Mouse (Mus musculus) left cerebral cortex, postnatal 25 days (tissue): ENCODE data around the gene Msi1. TPM values are rescaled to one million over a fixed set of nuclear protein-coding genes. Genes with fewer than 3 reads are reported as not detected.
A peak's percentile ranks its signal among the peaks of the same experiment; 100 is the strongest.
"Not testable (repeated sequence)": the region's sequence is repeated elsewhere in the genome, so short reads cannot be mapped to it uniquely, and the experiment has no call there.

Experiments
- DNase-seq, 2 experiments: peaks; one replicate each; pipeline ENCODE4 v3.0.0; 2022; ENCODE audit warnings: low spot score in 2 of 2, mixed read lengths in 1 of 2
- intact Hi-C: fragments of 180-260 bp; cut with DNase I; formaldehyde crosslinking; loops from one replicate; pipeline ENCODE4 v1.15.1; 2025
- total RNA-seq, 2 experiments: library from RNA; stranded (reverse); gene quantifications; 2 replicates each; pipeline ENCODE4 v1.2.3; 2021

Gene Msi1
- total RNA-seq, 2 experiments from 2014 or later = 45.2 to 49.2 TPM

GRCm38 (mm10) chr5:115431898-115432259 lies 2.5 kb downstream of the Msi1 start:
- no peak for DNase-seq
- intact Hi-C loops = no loop called here

- no peak for DNase-seq
- intact Hi-C loops = no loop called here
These were observed 3.0 kb downstream of the Msi1 start for GRCm38 (mm10) chr5:115432395-115432794.

GRCm38 (mm10) chr5:115433191-115433590 lies 3.8 kb downstream of the Msi1 start:
- DNase-seq = no peak
- intact Hi-C loops = no loop called here

GRCm38 (mm10) chr5:115434280-115434852 lies 5.0 kb downstream of the Msi1 start:
- intact Hi-C loops = no loop called here
- DNase-seq = no peak

DNA sequence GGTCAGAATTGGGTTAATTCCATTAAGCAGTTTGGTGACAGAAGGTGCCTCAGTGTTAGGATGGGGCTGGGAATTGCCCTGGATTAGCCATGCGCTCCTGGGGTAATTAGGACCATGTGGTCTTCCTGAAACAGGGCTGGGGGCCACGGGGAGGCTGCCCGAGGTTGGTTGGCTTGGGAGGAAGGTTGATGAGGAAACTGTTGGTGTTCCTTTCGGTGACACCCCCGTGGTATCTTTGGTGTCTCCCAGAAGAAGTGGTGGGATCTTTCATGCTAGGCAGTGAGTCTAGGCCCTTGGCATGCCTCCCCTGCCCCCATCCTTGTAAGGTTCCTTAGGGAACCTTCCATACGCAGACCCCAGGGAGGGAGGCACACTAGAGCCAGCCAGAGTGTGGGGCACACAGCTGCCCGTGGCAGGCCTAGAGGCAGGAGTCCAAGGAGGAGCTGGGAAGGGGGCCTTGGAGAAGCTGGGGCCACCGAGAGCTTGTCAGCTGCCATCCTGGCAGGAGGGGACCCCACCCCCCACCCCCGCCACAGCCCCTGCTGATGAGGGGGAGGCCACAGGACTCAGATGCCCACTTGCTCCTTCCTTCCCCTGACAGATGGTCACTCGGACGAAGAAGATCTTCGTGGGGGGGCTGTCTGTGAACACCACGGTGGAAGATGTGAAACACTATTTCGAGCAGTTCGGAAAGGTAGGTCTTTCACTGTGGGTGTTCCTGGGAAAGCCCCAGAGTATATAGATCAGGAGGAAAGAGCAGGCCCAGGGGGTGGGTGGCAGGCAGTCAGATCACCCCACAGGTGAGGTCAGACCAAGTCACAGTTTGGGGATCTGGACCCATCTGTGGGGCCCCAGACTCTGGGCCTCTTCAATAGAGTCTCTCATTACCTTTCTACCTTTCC lies 5.7 kb downstream of the Msi1 start:
- intact Hi-C loops = no loop called here
- DNase-seq = no peak

- no peak for DNase-seq
- intact Hi-C loops = no loop called here
These were observed 6.5 kb downstream of the Msi1 start for GRCm38 (mm10) chr5:115435755-115436379.

- DNase-seq = peak; percentile 89 to 94
- intact Hi-C loops = no loop called here
These were observed 7.2 kb downstream of the Msi1 start for GRCm38 (mm10) chr5:115436421-115437124.

DNA sequence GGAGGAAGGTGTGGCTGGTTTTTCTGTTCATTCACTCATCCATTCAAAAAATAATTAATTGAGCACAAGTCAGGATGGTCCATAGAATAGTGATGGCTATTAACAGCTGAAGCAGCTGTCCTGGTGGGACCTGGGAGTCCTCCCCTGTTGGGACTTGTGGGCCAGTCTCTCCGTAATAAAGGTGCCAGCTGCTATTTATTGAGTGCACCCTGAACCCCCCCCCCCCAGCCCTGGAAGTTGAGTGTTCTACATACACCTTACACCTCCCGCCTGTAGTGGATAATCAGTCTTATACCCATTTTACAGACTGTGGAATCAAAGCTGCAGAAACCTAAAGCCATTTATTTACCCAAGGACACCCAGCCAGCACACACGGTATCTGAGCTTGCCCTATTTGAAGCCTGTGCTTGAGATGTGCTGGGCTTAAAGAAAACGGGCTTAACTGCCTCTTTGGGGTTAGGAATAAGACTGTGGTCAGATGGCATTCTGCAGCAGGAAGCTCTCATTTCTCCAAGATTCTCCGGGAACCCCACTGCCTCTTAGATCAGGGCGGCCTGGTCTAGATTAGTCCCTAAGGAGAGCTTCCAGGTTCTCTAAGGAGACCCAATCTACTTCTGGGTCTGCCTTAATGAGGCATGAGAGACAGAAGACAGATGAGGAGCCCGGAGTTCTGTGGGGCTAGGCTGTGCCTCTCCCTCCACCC lies 8.0 kb downstream of the Msi1 start:
- intact Hi-C loops = no loop called here

DNA sequence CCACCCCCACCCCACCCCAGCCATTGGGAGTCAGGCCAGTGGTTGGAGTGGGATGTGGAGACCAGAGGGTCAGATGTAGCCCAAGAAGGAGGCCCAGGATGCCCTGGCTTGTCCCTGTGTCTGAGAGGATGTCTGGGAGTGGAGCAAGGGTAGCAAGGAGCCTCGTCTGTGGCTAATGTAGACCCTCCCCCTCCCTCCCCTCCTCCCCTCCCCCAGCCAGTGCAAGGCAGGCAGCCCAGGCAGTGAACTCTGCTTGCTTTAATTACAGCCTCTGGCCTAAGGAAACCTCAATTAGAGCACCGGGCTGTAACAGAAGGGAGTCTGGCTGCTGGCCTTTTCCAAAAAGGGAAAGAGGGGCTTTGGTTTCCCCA lies 8.5 kb downstream of the Msi1 start:
- intact Hi-C loops = no loop called here
- no peak for DNase-seq

More for the DNA sequence above, 8.0 kb downstream of the Msi1 start:
- DNase-seq = no peak

- no peak for DNase-seq
- intact Hi-C loops = no loop called here
These were observed 9.3 kb downstream of the Msi1 start for GRCm38 (mm10) chr5:115438667-115439066.

GRCm38 (mm10) chr5:115441205-115441849 lies 11.9 kb downstream of the Msi1 start:
- peak; percentile 76 to 85 for DNase-seq
- intact Hi-C loops = loop anchor here (1.0 kb wide), 1 partner anchor 82 kb away; no protein-coding TSS in a partner anchor

DNA sequence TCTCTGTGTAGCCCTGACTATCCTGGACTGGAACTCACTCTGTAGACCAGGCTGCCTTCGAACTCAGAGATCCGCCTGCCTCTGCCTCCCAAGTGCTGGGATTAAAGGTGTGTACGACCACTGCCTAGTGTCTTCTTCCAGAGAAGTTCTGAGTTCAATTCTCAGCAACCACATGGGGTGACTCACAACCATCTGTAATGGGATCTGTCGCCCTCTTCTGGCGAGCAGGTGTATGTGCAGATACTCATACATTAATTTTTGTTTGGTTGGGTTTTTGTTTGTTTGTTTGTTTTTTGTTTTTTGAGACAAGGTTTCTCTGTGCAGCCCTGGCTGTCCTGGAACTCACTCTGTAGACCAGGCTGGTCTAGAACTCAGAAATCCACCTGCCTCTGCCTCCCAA lies 13.3 kb downstream of the Msi1 start:
- intact Hi-C loops, DNase-seq: not testable (repeated sequence)

DNA sequence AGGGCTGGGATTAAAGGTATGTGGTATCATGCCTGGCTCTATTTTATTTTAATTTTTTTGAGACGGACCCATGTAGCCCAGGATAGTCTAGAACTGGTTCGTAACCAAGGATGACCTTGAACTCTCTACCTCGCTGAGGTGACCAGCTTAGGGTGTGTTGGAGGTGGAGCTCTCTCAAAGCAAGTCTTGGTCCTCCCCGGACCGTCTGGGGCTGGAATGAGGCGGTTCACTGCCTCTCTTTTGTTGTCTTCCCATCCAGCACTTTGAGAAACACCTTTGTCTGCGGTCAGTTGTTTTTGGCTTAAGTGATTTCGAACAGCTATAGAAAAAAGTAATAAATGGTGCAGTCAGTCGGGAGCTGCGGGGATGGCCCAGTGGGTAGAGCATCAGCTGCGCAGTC lies 14.7 kb downstream of the Msi1 start:
- intact Hi-C loops = no loop called here
- DNase-seq = no peak

GRCm38 (mm10) chr5:115447108-115447507 lies 17.7 kb downstream of the Msi1 start:
- no peak for DNase-seq
- intact Hi-C loops = no loop called here

- no peak for DNase-seq
- intact Hi-C loops = no loop called here
These were observed 19.8 kb downstream of the Msi1 start for GRCm38 (mm10) chr5:115449247-115449646.

- no peak for DNase-seq
- intact Hi-C loops = no loop called here
These were observed 21.3 kb downstream of the Msi1 start for GRCm38 (mm10) chr5:115450410-115451317.

- no peak for DNase-seq
- intact Hi-C loops = no loop called here
These were observed 25.2 kb downstream of the Msi1 start for GRCm38 (mm10) chr5:115454422-115455090.

- intact Hi-C loops = no loop called here
- DNase-seq = no peak
These were observed 26.4 kb downstream of the Msi1 start for GRCm38 (mm10) chr5:115455838-115456237.
